Mouse (Mus musculus): ENCODE data around the gene Smad3.

- TF ChIP-seq CTCF (IDR thresholded peaks at IDR 0.05; ENCODE audit: insufficient read depth, low read depth, low read length) (no peak), POLR2A (IDR thresholded peaks at IDR 0.05; ENCODE audit: insufficient read depth, low read depth, low read length) (no peak)
Measured at GRCm38 (mm10) chr9:63796429-63796828, 38.6 kb upstream of the Smad3 start.
